Mouse (Mus musculus): Measurements from ENCODE around the gene Adamts14. TPM values are rescaled to one million over a fixed set of nuclear protein-coding genes. Genes with fewer than 3 reads are reported as not detected.
A peak's percentile ranks its signal among the peaks of the same experiment; 100 is the strongest.

Gene Adamts14
- total and polyA plus RNA-seq, 2 experiments from 2014 or later, result 1.2 to 4.3 TPM

GRCm38 (mm10) chr10:61297477-61297876 lies 24.2 kb upstream of the Adamts14 start, which contains the start of gene Prf1:
Prf1 (plus strand) TSS chr10:61297833.
- H3K27me3 ChIP-seq (ENCODE audit: control insufficient read depth, insufficient read depth, low read length), result no peaks in the 10 kb centered on the region
- no peak within 1 kb of the TSS for H3K4me3 ChIP-seq (ENCODE audit: low read depth, low read length)
- ATAC-seq (ENCODE audit: insufficient read depth, low read depth) (no peak), DNase-seq (ENCODE audit: low spot score) (no peak)
- WGBS, result 66% methylated on average over 7 of the region's 7 CpGs
- H3K36me3 ChIP-seq (replicated peaks; ENCODE audit: control insufficient read depth, insufficient read depth, low read length), result no peaks in the 10 kb centered on the region
- no peak within 1 kb of the TSS for H3K9ac ChIP-seq (replicated peaks; ENCODE audit: low read depth, low read length)
- no peak within 1 kb of the TSS; the same call in 1 of the 2 replicates for H3K4me2 ChIP-seq (ENCODE audit: low read depth, low read length)
- H3K4me1 ChIP-seq (ENCODE audit: control insufficient read depth, insufficient read depth), result 0 out of 2 replicates have a peak, but pooled peaks cover 12% of the 10 kb centered on the region
- no peaks in the 10 kb centered on the region for H3K9me3 ChIP-seq (replicated peaks; ENCODE audit: control insufficient read depth, low read length)
- no peak within 1 kb of the TSS for H3K27ac ChIP-seq (ENCODE audit: low read depth)
- no peak for TF ChIP-seq EP300 (IDR thresholded peaks at IDR 0.05; ENCODE audit: low read depth)
- TF ChIP-seq CTCF (IDR thresholded peaks at IDR 0.05; ENCODE audit: low read depth), result no peak

GRCm38 (mm10) chr10:61296713-61297445 lies 23.6 kb upstream of the Adamts14 start:
- Histone ChIP-seq H3K4me2 (ENCODE audit: low read depth, low read length) (no peak overlapping the region), H3K36me3 (replicated peaks; ENCODE audit: control insufficient read depth, insufficient read depth, low read length) (no peaks in the 10 kb centered on the region), H3K9ac (replicated peaks; ENCODE audit: low read depth, low read length) (no peak overlapping the region), H3K27ac (ENCODE audit: low read depth) (no peak overlapping the region), H3K9me3 (replicated peaks; ENCODE audit: control insufficient read depth, low read length) (no peaks in the 10 kb centered on the region), H3K4me3 (ENCODE audit: low read depth, low read length) (no peak overlapping the region), H3K4me1 (ENCODE audit: control insufficient read depth, insufficient read depth) (0 out of 2 replicates have a peak, but pooled peaks cover 12% of the 10 kb centered on the region), H3K27me3 (ENCODE audit: control insufficient read depth, insufficient read depth, low read length) (no peaks in the 10 kb centered on the region)
- ATAC-seq (ENCODE audit: insufficient read depth, low read depth) (no peak), DNase-seq (ENCODE audit: low spot score) (no peak)
- 62% methylated on average over 8 of the region's 8 CpGs for WGBS
- no peak for TF ChIP-seq EP300 (IDR thresholded peaks at IDR 0.05; ENCODE audit: low read depth)
- no peak for TF ChIP-seq CTCF (IDR thresholded peaks at IDR 0.05; ENCODE audit: low read depth)

GRCm38 (mm10) chr10:61294242-61294641 lies 21.0 kb upstream of the Adamts14 start:
- Histone ChIP-seq H3K9ac (replicated peaks; ENCODE audit: low read depth, low read length) (no peak overlapping the region), H3K27ac (ENCODE audit: low read depth) (no peak overlapping the region), H3K36me3 (replicated peaks; ENCODE audit: control insufficient read depth, insufficient read depth, low read length) (no peaks in the 10 kb centered on the region), H3K4me2 (ENCODE audit: low read depth, low read length) (no peak overlapping the region), H3K4me3 (ENCODE audit: low read depth, low read length) (no peak overlapping the region), H3K27me3 (ENCODE audit: control insufficient read depth, insufficient read depth, low read length) (no peaks in the 10 kb centered on the region), H3K9me3 (replicated peaks; ENCODE audit: control insufficient read depth, low read length) (no peaks in the 10 kb centered on the region), H3K4me1 (ENCODE audit: control insufficient read depth, insufficient read depth) (peaks cover 18% of the 10 kb centered on the region)
- TF ChIP-seq EP300 (IDR thresholded peaks at IDR 0.05; ENCODE audit: low read depth) (no peak), CTCF (IDR thresholded peaks at IDR 0.05; ENCODE audit: low read depth) (no peak)
- DNase-seq (ENCODE audit: low spot score) (no peak), ATAC-seq (ENCODE audit: insufficient read depth, low read depth) (no peak)
- WGBS, result 48% methylated on average over 8 of the region's 8 CpGs

GRCm38 (mm10) chr10:61290479-61290878 lies 17.2 kb upstream of the Adamts14 start:
- H3K27ac ChIP-seq (ENCODE audit: low read depth), result peak overlapping the region; percentile 84
- 32% methylated on average over 2 of the region's 2 CpGs for WGBS
- no peak for ATAC-seq (ENCODE audit: insufficient read depth, low read depth)
- DNase-seq (ENCODE audit: low spot score), result no peak
- H3K4me2 ChIP-seq (ENCODE audit: low read depth, low read length), result no peak overlapping the region
- H3K27me3 ChIP-seq (ENCODE audit: control insufficient read depth, insufficient read depth, low read length), result no peaks in the 10 kb centered on the region
- H3K36me3 ChIP-seq (replicated peaks; ENCODE audit: control insufficient read depth, insufficient read depth, low read length), result no peaks in the 10 kb centered on the region
- peaks cover 7% of the 10 kb centered on the region for H3K4me1 ChIP-seq (ENCODE audit: control insufficient read depth, insufficient read depth)
- no peaks in the 10 kb centered on the region for H3K9me3 ChIP-seq (replicated peaks; ENCODE audit: control insufficient read depth, low read length)
- H3K4me3 ChIP-seq (ENCODE audit: low read depth, low read length), result no peak overlapping the region
- no peak overlapping the region for H3K9ac ChIP-seq (replicated peaks; ENCODE audit: low read depth, low read length)
- TF ChIP-seq CTCF (IDR thresholded peaks at IDR 0.05; ENCODE audit: low read depth), result no peak
- TF ChIP-seq EP300 (IDR thresholded peaks at IDR 0.05; ENCODE audit: low read depth), result no peak

- TF ChIP-seq EP300 (IDR thresholded peaks at IDR 0.05; ENCODE audit: low read depth) (no peak), CTCF (IDR thresholded peaks at IDR 0.05; ENCODE audit: low read depth) (no peak)
- H3K36me3 ChIP-seq (replicated peaks; ENCODE audit: control insufficient read depth, insufficient read depth, low read length), result no peaks in the 10 kb centered on the region
- DNase-seq (ENCODE audit: low spot score) (peak; percentile 78), ATAC-seq (ENCODE audit: insufficient read depth, low read depth) (peak; percentile 85)
- H3K4me1 ChIP-seq (ENCODE audit: control insufficient read depth, insufficient read depth), result peaks cover 7% of the 10 kb centered on the region
- no peaks in the 10 kb centered on the region for H3K27me3 ChIP-seq (ENCODE audit: control insufficient read depth, insufficient read depth, low read length)
- no peak overlapping the region for H3K4me3 ChIP-seq (ENCODE audit: low read depth, low read length)
- H3K9ac ChIP-seq (replicated peaks; ENCODE audit: low read depth, low read length), result no peak overlapping the region
- no peak overlapping the region for H3K4me2 ChIP-seq (ENCODE audit: low read depth, low read length)
- 23% methylated on average over 2 of the region's 2 CpGs for WGBS
- H3K9me3 ChIP-seq (replicated peaks; ENCODE audit: control insufficient read depth, low read length), result no peaks in the 10 kb centered on the region
- H3K27ac ChIP-seq (ENCODE audit: low read depth), result peak overlapping the region; percentile 84
These were observed 16.8 kb upstream of the Adamts14 start for GRCm38 (mm10) chr10:61290016-61290415.

Data from heart, postnatal 0 days (tissue).